Mouse (Mus musculus) olfactory bulb, adult 2 months (tissue): ENCODE measurements around the gene Gm3047. TPM values are rescaled to one million over a fixed set of nuclear protein-coding genes. Genes with fewer than 3 reads are reported as not detected.
"Not testable (repeated sequence)": the region's sequence is repeated elsewhere in the genome, so short reads cannot be mapped to it uniquely, and the experiment has no call there.

Source experiments
- H3K27ac ChIP-seq: fragments of 200-500 bp; 2 replicates; pipeline ENCODE4 v1.5.1; 2012; ENCODE audit warnings: low read depth, low read length; ENCODE audit not compliant: insufficient read depth
- H3K4me1 ChIP-seq: fragments of 200-500 bp; 2 replicates; pipeline ENCODE4 v1.6.1; 2012; ENCODE audit warnings: low read length; ENCODE audit not compliant: control insufficient read depth, insufficient read depth
- H3K4me3 ChIP-seq: fragments of 200-500 bp; 2 replicates; pipeline ENCODE4 v1.5.1; 2012; ENCODE audit warnings: mild to moderate bottlenecking, low read depth, low read length, moderate library complexity; ENCODE audit not compliant: insufficient read depth
- WGBS: fragments of 180-500 bp; shearing (Covaris S2); methylation state at CpG from one replicate; pipeline ENCODE4 v1.1.7; 2018; 5-methylcytosine and 5-hydroxymethylcytosine counted together
- polyA plus RNA-seq: library from polyadenylated mRNA; stranded (reverse); fragments of >200 nt; gene quantifications from 2 replicates; pipeline ENCODE4 v1.2.4, GENCODE M21; 2012; ENCODE audit warnings: low replicate concordance; ENCODE audit not compliant: missing spikeins, insufficient read depth, insufficient read length

Gm3047 gene
- not detected in 2 replicates for polyA plus RNA-seq

- H3K27ac ChIP-seq, H3K4me3 ChIP-seq, H3K4me1 ChIP-seq: not testable (repeated sequence)
- no CpG with 5 or more reads among the region's 2 CpGs for WGBS
Observed at GRCm38 (mm10) chr14:4555105-4555504, at the start of gene Gm3047. Gene Gm3047, plus strand, starts transcription at chr14:4555405.

Other genes with a start within 250 kb of the Gm3047 start
- gene Gm3149, start 238.1 kb upstream of the Gm3047 start, polyA plus RNA-seq: not detected in 2 replicates
- gene 2610042L04Rik, start 220.6 kb upstream of the Gm3047 start, polyA plus RNA-seq: not detected in 2 replicates
- not detected in 2 replicates for gene Gm3159, start 157.9 kb upstream of the Gm3047 start, polyA plus RNA-seq
- gene Gm3164, start 140.0 kb upstream of the Gm3047 start, polyA plus RNA-seq: not detected in 2 replicates
- gene Gm3173, start 124.4 kb upstream of the Gm3047 start, polyA plus RNA-seq: not detected in 2 replicates
- not detected in 2 replicates for gene Gm3182, start 73.7 kb upstream of the Gm3047 start, polyA plus RNA-seq
- gene Gm8159, start 76.9 kb downstream of the Gm3047 start, polyA plus RNA-seq: not detected in 2 replicates
- gene Gm3239, start 108.8 kb downstream of the Gm3047 start, polyA plus RNA-seq: not detected in 2 replicates
- not detected in 2 replicates for gene Gm7876, start 153.8 kb downstream of the Gm3047 start, polyA plus RNA-seq
- not detected in 2 replicates for gene Gm3252, start 171.4 kb downstream of the Gm3047 start, polyA plus RNA-seq
- not detected in 2 replicates for gene Gm9602, start 220.9 kb downstream of the Gm3047 start, polyA plus RNA-seq